ENCODE assay signal across 23 mouse cellular contexts in the genomic region with DNA sequence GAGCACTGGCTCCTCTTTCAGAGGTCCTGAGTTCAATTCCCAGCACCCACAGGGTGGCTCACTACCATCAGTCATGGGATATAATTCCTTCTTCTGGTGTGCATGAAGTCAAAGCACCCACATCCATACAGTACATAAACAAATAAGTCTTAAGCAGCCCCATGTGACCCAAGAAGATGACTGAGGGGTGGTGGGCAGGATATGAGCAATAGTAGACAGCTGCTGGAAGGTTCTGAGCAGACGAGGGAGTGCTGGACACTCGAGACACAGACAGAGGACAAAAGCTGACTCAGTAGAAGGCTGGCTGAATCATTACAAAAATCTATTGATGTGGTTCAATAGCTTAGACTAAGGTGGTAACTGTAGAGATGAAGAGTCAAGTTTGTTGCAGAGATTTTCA.
DNase-seq lines count a peak whose midpoint lies in the region; ATAC-seq and TF ChIP-seq lines count a peak whose summit lies in the region.
"Had no signal": no experiment of that assay in that cellular context is flagged by ENCODE, and none has a peak within 500 bp of the region (broad histone marks: within the 10 kb centered on the region; RNA-seq: fewer than 3 reads in every experiment).

No protein-coding gene starts in this region.

- H3K27ac ChIP-seq in heart, embryonic 11.5 days (ENCODE audit: low read depth, low read length): no peak overlapping the region
- H3K27ac ChIP-seq in CH12.LX (ENCODE audit: insufficient read depth, low read depth): no peak overlapping the region
- H3K27ac ChIP-seq: embryonic facial prominence, embryonic 10.5 days; embryonic facial prominence, embryonic 12.5 days; forebrain, embryonic 13.5 days; forebrain, embryonic 15.5 days had no signal

- no peak for TF ChIP-seq RAD21 in CH12.LX (IDR thresholded peaks at IDR 0.05; ENCODE audit: low read depth, low read length)

- dilution Hi-C loops in CH12.LX (cut with MboI; ENCODE audit: extremely low pct_ligation_motif_present, extremely low pct_unique_long_range_greater_than_20kb, low sequenced_read_pairs): no loop called here

- WGBS in heart, embryonic 11.5 days (ENCODE audit: insufficient replicate concordance): 76% methylated on average over 2 of the region's 2 CpGs

- no peaks in the 10 kb centered on the region for H3K36me3 ChIP-seq in heart, embryonic 11.5 days (ENCODE audit: control insufficient read depth, insufficient read depth, low read length)
- H3K36me3 ChIP-seq in CH12.LX (replicated peaks in 1 of 2; ENCODE audit: control insufficient read depth in 1 of 2, insufficient read depth in 1 of 2, low read length in 1 of 2) (no peaks in the 10 kb centered on the region), myocyte (ENCODE audit: control insufficient read depth, insufficient read depth) (no peaks in the 10 kb centered on the region)
- H3K36me3 ChIP-seq: embryonic facial prominence, embryonic 10.5 days; embryonic facial prominence, embryonic 12.5 days; forebrain, embryonic 15.5 days had no signal

- H3K4me2 ChIP-seq in heart, embryonic 11.5 days: no peak overlapping the region
- no peak overlapping the region for H3K4me2 ChIP-seq in CH12.LX (ENCODE audit: insufficient read depth, low read depth, poor library complexity, severe bottlenecking)
- H3K4me2 ChIP-seq in myocyte (ENCODE audit: low read depth): peak overlapping the region; percentile 27
- H3K4me2 ChIP-seq: embryonic facial prominence, embryonic 12.5 days; forebrain, embryonic 13.5 days; forebrain, embryonic 15.5 days had no signal

- no peak for ATAC-seq in heart, embryonic 11.5 days (replicated peaks; ENCODE audit: insufficient number of reproducible peaks, low FRiP score, low TSS enrichment)
- no peak for ATAC-seq in megakaryocyte, adult 5-6 weeks (ENCODE audit: poor library complexity, severe bottlenecking)
- ATAC-seq in megakaryocyte-erythroid progenitor cell, adult 5-6 weeks (replicated peaks; ENCODE audit: low FRiP score, low TSS enrichment, poor library complexity, severe bottlenecking): no peak
- ATAC-seq: CD4-positive, CD25-positive, alpha-beta regulatory T cell, adult 4 months; forebrain, embryonic 13.5 days; forebrain, embryonic 15.5 days; forebrain, postnatal 0 days; Patski had no signal

- no peaks in the 10 kb centered on the region for H3K9me3 ChIP-seq in heart, embryonic 11.5 days (replicated peaks; ENCODE audit: control insufficient read depth, low read length)
- no peaks in the 10 kb centered on the region for H3K9me3 ChIP-seq in CH12.LX (replicated peaks; ENCODE audit: low read length)
- H3K9me3 ChIP-seq: embryonic facial prominence, embryonic 10.5 days; embryonic facial prominence, embryonic 12.5 days; forebrain, embryonic 13.5 days; forebrain, embryonic 15.5 days had no signal

- H3K79me2 ChIP-seq in CH12.LX (replicated peaks; ENCODE audit: control insufficient read depth, extremely low read depth, insufficient read depth, poor library complexity, severe bottlenecking): no peaks in the 10 kb centered on the region
- peaks cover 33% of the 10 kb centered on the region for H3K79me2 ChIP-seq in myocyte (ENCODE audit: control insufficient read depth, insufficient read depth)

- no peak overlapping the region for H3K4me3 ChIP-seq in heart, embryonic 11.5 days (ENCODE audit: low read depth, low read length)
- H3K4me3 ChIP-seq in CH12.LX (replicated peaks in 1 of 3; ENCODE audit: low read depth in 2 of 3, low read length in 2 of 3, poor library complexity in 1 of 3) (no peak overlapping the region), myocyte (no peak overlapping the region)
- H3K4me3 ChIP-seq: embryonic facial prominence, embryonic 10.5 days; embryonic facial prominence, embryonic 12.5 days; forebrain, embryonic 13.5 days; forebrain, embryonic 15.5 days had no signal

- TF ChIP-seq EP300 in CH12.LX (IDR thresholded peaks at IDR 0.05; ENCODE audit: low read length): no peak

- H3K4me1 ChIP-seq in heart, embryonic 11.5 days (ENCODE audit: control insufficient read depth, insufficient read depth, low read length): peaks cover 15% of the 10 kb centered on the region
- H3K4me1 ChIP-seq in CH12.LX (ENCODE audit: control insufficient read depth in 1 of 2, insufficient read depth in 2 of 2): no peaks in the 10 kb centered on the region
- H3K4me1 ChIP-seq: embryonic facial prominence, embryonic 10.5 days; embryonic facial prominence, embryonic 12.5 days had no signal

- in situ Hi-C loops in CH12.LX (cut with MboI; ENCODE audit: low pct_ligation_motif_present, low pct_unique_long_range_greater_than_20kb, low sequenced_read_pairs): no loop called here

- TF ChIP-seq POLR2A in CH12.LX (IDR thresholded peaks at IDR 0.05; ENCODE audit: low read depth, low read length) (no peak), myocyte (IDR thresholded peaks at IDR 0.05; ENCODE audit: insufficient read length, low read depth) (no peak)

- DNase-seq in heart, adult 11 months: peak; percentile 81
- DNase-seq in 416B (ENCODE audit: low read depth) (peak; percentile 15), CH12.LX (ENCODE audit: extremely low read depth) (no peak)
- no peak for DNase-seq in cerebellum, postnatal 10 days
- DNase-seq: adrenal gland, adult 2 months; adrenal gland, postnatal 10 days; adrenal gland, postnatal 25 days; cerebellum, adult 11 months; cerebellum, adult 18-20 months; cerebellum, adult 8-10 months; cerebellum, adult 9-11 months; cerebellum, postnatal 25 days; forebrain, postnatal 0 days had no signal

- no peak overlapping the region for H3ac ChIP-seq in myocyte (ENCODE audit: control insufficient read depth, insufficient read length)

- H3K27me3 ChIP-seq in heart, embryonic 11.5 days (ENCODE audit: control insufficient read depth, insufficient read depth, low read length): no peaks in the 10 kb centered on the region
- H3K27me3 ChIP-seq in CH12.LX (replicated peaks) (no peaks in the 10 kb centered on the region), myocyte (ENCODE audit: control insufficient read depth, insufficient read depth, insufficient read length) (no peaks in the 10 kb centered on the region)
- H3K27me3 ChIP-seq: embryonic facial prominence, embryonic 12.5 days; forebrain, embryonic 13.5 days; forebrain, embryonic 15.5 days; Patski had no signal

- H3K9ac ChIP-seq in heart, embryonic 11.5 days (ENCODE audit: low read depth, low read length): no peak overlapping the region
- H3K9ac ChIP-seq in CH12.LX (ENCODE audit: insufficient read depth, low read depth): no peak overlapping the region
- H3K9ac ChIP-seq: embryonic facial prominence, embryonic 12.5 days; forebrain, embryonic 13.5 days; forebrain, embryonic 15.5 days; forebrain, postnatal 0 days had no signal

- TF ChIP-seq CTCF in CH12.LX (conservative IDR thresholded peaks at IDR 0.05 in 1 of 2, IDR thresholded peaks at IDR 0.05 in 1 of 2; ENCODE audit: low read depth in 2 of 2, low read length in 2 of 2): no peak

TF ChIP-seq in CH12.LX, 34 proteins besides CTCF, POLR2A, EP300 and RAD21:
- TF ChIP-seq UBTF (IDR thresholded peaks at IDR 0.05; ENCODE audit: low read depth, low read length) (no peak), CHD2 (IDR thresholded peaks at IDR 0.05; ENCODE audit: low read length) (no peak), HCFC1 (IDR thresholded peaks at IDR 0.05; ENCODE audit: low read depth, low read length) (no peak), USF1 (IDR thresholded peaks at IDR 0.05; ENCODE audit: low read depth, low read length) (no peak), E2F4 (IDR thresholded peaks at IDR 0.05; ENCODE audit: insufficient replicate concordance, low read depth, low read length) (no peak), MAZ (IDR thresholded peaks at IDR 0.05; ENCODE audit: low read depth, low read length) (no peak), MAFK (IDR thresholded peaks at IDR 0.05; ENCODE audit: insufficient replicate concordance, low read length) (0 out of 2 replicates have a peak, but pooled peaks have one; percentile 42)

TF ChIP-seq in myocyte, 11 proteins besides CTCF, POLR2A, EP300 and RAD21:
- no peak for TF ChIP-seq MAX (IDR thresholded peaks at IDR 0.05; ENCODE audit: low read depth)
- peak; percentile 46; the same call in 1 of the 2 replicates for TF ChIP-seq CEBPB (IDR thresholded peaks at IDR 0.05; ENCODE audit: insufficient read depth, poor library complexity, severe bottlenecking)
- peak; percentile 45 for TF ChIP-seq TCF12 (IDR thresholded peaks at IDR 0.05; ENCODE audit: insufficient read depth, poor library complexity, severe bottlenecking)
- no peak for TF ChIP-seq SRF (IDR thresholded peaks at IDR 0.05; ENCODE audit: control insufficient read depth, insufficient read length, low read depth)
- TF ChIP-seq USF1 (IDR thresholded peaks at IDR 0.05; ENCODE audit: low read depth): peak; percentile 95
- no peak for TF ChIP-seq MYOG (IDR thresholded peaks at IDR 0.05; ENCODE audit: control insufficient read depth in 1 of 3, insufficient read depth in 1 of 3, insufficient read length in 2 of 3, low read depth in 2 of 3)
- no peak for TF ChIP-seq REST (IDR thresholded peaks at IDR 0.05; ENCODE audit: insufficient read depth, insufficient read length)
- peak in 2 of 3 experiments; percentile 48 to 80 for TF ChIP-seq MYOD1 (IDR thresholded peaks at IDR 0.05; ENCODE audit: control insufficient read depth in 1 of 3, insufficient read length in 2 of 3, low read depth in 2 of 3)
- TF ChIP-seq E2F4 (IDR thresholded peaks at IDR 0.05; ENCODE audit: insufficient read depth): no peak
- no peak for TF ChIP-seq POLR2AphosphoS2 (IDR thresholded peaks at IDR 0.05; ENCODE audit: insufficient read length, low read depth)
- no peak for TF ChIP-seq TCF3 (IDR thresholded peaks at IDR 0.05; ENCODE audit: insufficient read length, low read depth)

Comparison
In these comparisons a context has a peak if more than half of its experiments do, and no peak if none do; other contexts are left out.
1. DNase-seq: peak in heart, adult 11 months (single experiment) and 416B (single experiment); none in CH12.LX (single experiment) and cerebellum, postnatal 10 days (0 of 2).